Comparison of ENCODE assay signal across 14 mouse cellular contexts in genomic region chr7:132659633-132660032, GRCm38 (mm10). TPM values are rescaled to one million over a fixed set of nuclear protein-coding genes. Genes with fewer than 3 reads are reported as not detected.
DNase-seq lines count a peak whose midpoint lies in the region; ATAC-seq and TF ChIP-seq lines count a peak whose summit lies in the region.
"Had no signal": no experiment of that assay in that cellular context is flagged by ENCODE, and none has a peak within 500 bp of the region (broad histone marks: within the 10 kb centered on the region; RNA-seq: fewer than 3 reads in every experiment).

No protein-coding gene starts in this region.

- peaks cover 36% of the 10 kb centered on the region for H3K4me1 ChIP-seq in kidney, embryonic 14.5 days (ENCODE audit: control insufficient read depth, insufficient read depth, low read length)

- no peaks in the 10 kb centered on the region for H3K36me3 ChIP-seq in kidney, embryonic 14.5 days (ENCODE audit: control insufficient read depth, insufficient read depth, low read length)

- intact Hi-C loops in gastrocnemius, adult 2 months (cut with DNase I), result loop anchor here (1.0 to 5.0 kb wide), 2 partner anchors 8 to 73 kb away; no protein-coding TSS in a partner anchor
- intact Hi-C loops in heart, postnatal 14 days (cut with DNase I), result loop anchor here (5.0 kb wide), 4 partner anchors 53 to 343 kb away; partner anchors contain the start of gene Eef1akmt2

- peak overlapping the region; percentile 88 for H3K27ac ChIP-seq in gastrocnemius, adult 2 months
- H3K27ac ChIP-seq in kidney, embryonic 14.5 days (ENCODE audit: low read depth, low read length), result no peak overlapping the region
- H3K27ac ChIP-seq: liver, embryonic 14.5 days had no signal

- no peak overlapping the region for H3K4me3 ChIP-seq in gastrocnemius, adult 2 months
- no peak overlapping the region for H3K4me3 ChIP-seq in kidney, embryonic 14.5 days (ENCODE audit: low read length)
- H3K4me3 ChIP-seq: left cerebral cortex, adult 2 months had no signal

- 68% methylated on average over 7 of the region's 7 CpGs for WGBS in kidney, embryonic 14.5 days

- DNase-seq in gastrocnemius, adult 2 months, result peak; percentile 33
- no peak for DNase-seq in gastrocnemius, postnatal 10 days
- DNase-seq in kidney, postnatal 10 days, result peak; percentile 51
- DNase-seq in heart, postnatal 14 days, result peak; percentile 25 to 27
- no peak for DNase-seq in right cerebral cortex, postnatal 36 days (ENCODE audit: low spot score in 2 of 2)
- no peak for DNase-seq in layer of hippocampus, adult 8-10 months (ENCODE audit: low spot score in 2 of 2)
- DNase-seq: kidney, postnatal 25 days; midbrain, embryonic 14.5 days; right cerebral cortex, adult 18-20 months; thymus, postnatal 14 days had no signal

- no peak overlapping the region for H3K4me2 ChIP-seq in kidney, embryonic 14.5 days (replicated peaks; ENCODE audit: low read depth, low read length)

- H3K9me3 ChIP-seq in kidney, embryonic 14.5 days (ENCODE audit: control insufficient read depth, low read length), result no peaks in the 10 kb centered on the region

- TF ChIP-seq CTCF in gastrocnemius, adult 2 months (IDR thresholded peaks at IDR 0.05), result no peak

- no peak overlapping the region for H3K9ac ChIP-seq in kidney, embryonic 14.5 days (ENCODE audit: low read depth, low read length)
- H3K9ac ChIP-seq: liver, embryonic 14.5 days had no signal

- H3K27me3 ChIP-seq in kidney, embryonic 14.5 days (ENCODE audit: control insufficient read depth, insufficient read depth, low read length), result no peaks in the 10 kb centered on the region

- ATAC-seq in kidney, embryonic 14.5 days (ENCODE audit: low FRiP score, low TSS enrichment), result no peak
- peak; percentile 24 for ATAC-seq in CD4-positive, CD25-positive, alpha-beta regulatory T cell, adult 4 months

RNA-seq across cellular contexts. Expression of gene Lhpp, which starts 49.2 kb away (rescaled TPM):
- 10 to 100 TPM; 10.8 to 11.1 TPM for total RNA-seq in gastrocnemius, adult 2 months (2021)
- total RNA-seq in gastrocnemius, postnatal 10 days (2021), result 10 to 100 TPM in 1 of 2 experiments, 1 to 10 TPM in 1; 9.6 to 11.7 TPM
- polyA plus RNA-seq in kidney, embryonic 14.5 days (2014; fragmentation: Nextera tagmentation; extraction: Ambion mirVana), result 24.5 and 27.1 TPM in 2 replicates
- polyA plus RNA-seq in CD4-positive, CD25-positive, alpha-beta regulatory T cell, adult 4 months (2017; shearing (Covaris generic)), result 1 to 10 TPM; 4.0 to 5.0 TPM
- 10 to 100 TPM; 12.9 to 13.6 TPM for total RNA-seq in heart, postnatal 14 days (2021)
- total RNA-seq in layer of hippocampus, adult 8-10 months (2022), result 10 to 100 TPM; 22.1 to 23.2 (median 22.3) TPM

Comparison
In these comparisons a context has a peak if more than half of its experiments do, and no peak if none do; other contexts are left out.
1. DNase-seq: peak in gastrocnemius, adult 2 months (single experiment), kidney, postnatal 10 days (single experiment) and heart, postnatal 14 days (2 of 2); none in gastrocnemius, postnatal 10 days (single experiment), right cerebral cortex, postnatal 36 days (0 of 2) and layer of hippocampus, adult 8-10 months (0 of 2).